Mouse (Mus musculus) MEL (cell line): ENCODE results near the gene Olfm2. TPM values are rescaled to one million over a fixed set of nuclear protein-coding genes. Genes with fewer than 3 reads are reported as not detected.

Source experiments
- DNase-seq: peaks from one replicate; pipeline ENCODE4 v3.0.0; 2011; ENCODE audit warnings: low read depth, low spot score
- H3K27ac ChIP-seq: 2 replicates; pipeline ENCODE4 v1.5.1; 2012; ENCODE audit warnings: low read depth, mild to moderate bottlenecking, control low read depth, low read length, moderate library complexity; ENCODE audit not compliant: control insufficient read depth
- H3K27me3 ChIP-seq, 2 experiments: fragments of 150-350 bp in 1 of 2; sonication (generic) in 1 of 2; 2 replicates each; pipeline ENCODE4 v1.6.1; 2012; ENCODE audit warnings: low read length in 2 of 2, mild to moderate bottlenecking in 2 of 2, improper control_type of control experiment in 1 of 2, moderate library complexity in 1 of 2; ENCODE audit not compliant: insufficient read depth in 2 of 2, control insufficient read depth in 1 of 2
- H3K36me3 ChIP-seq, 2 experiments: 2 replicates each; pipeline ENCODE4 v1.6.1; 2012 to 2014; ENCODE audit warnings: low read length in 2 of 2, improper control_type of control experiment in 1 of 2, inconsistent platforms in 1 of 2, mild to moderate bottlenecking in 1 of 2; ENCODE audit not compliant: insufficient read depth in 2 of 2, control insufficient read depth in 1 of 2
- H3K4me1 ChIP-seq, 2 experiments: fragments of 150-350 bp in 1 of 2; sonication (generic) in 1 of 2; 2 replicates each; pipeline ENCODE4 v1.6.1; 2012; ENCODE audit warnings: low read length in 2 of 2, improper control_type of control experiment in 1 of 2, mild to moderate bottlenecking in 1 of 2; ENCODE audit not compliant: insufficient read depth in 2 of 2, control insufficient read depth in 1 of 2
- H3K4me3 ChIP-seq, 2 experiments: fragments of 150-350 bp in 1 of 2; sonication (generic) in 1 of 2; 2 replicates each; pipeline ENCODE4 v1.5.1; 2012; ENCODE audit warnings: low read depth in 2 of 2, low read length in 2 of 2, mild to moderate bottlenecking in 2 of 2, moderate library complexity in 2 of 2, control low read depth in 1 of 2, improper control_type of control experiment in 1 of 2; ENCODE audit not compliant: control insufficient read depth in 1 of 2, insufficient read depth in 1 of 2
- H3K79me2 ChIP-seq: 2 replicates; pipeline ENCODE4 v1.6.1; 2012; ENCODE audit warnings: mild to moderate bottlenecking, low read length, moderate library complexity; ENCODE audit not compliant: control insufficient read depth, poor library complexity, insufficient read depth
- H3K9ac ChIP-seq: 2 replicates; pipeline ENCODE4 v1.6.1; 2012; ENCODE audit warnings: low read depth, mild to moderate bottlenecking, control low read depth, low read length, moderate library complexity; ENCODE audit not compliant: control insufficient read depth, poor library complexity, severe bottlenecking
- H3K9me3 ChIP-seq: fragments of 150-350 bp; sonication (generic); replicated peaks from 2 replicates; pipeline ENCODE4 v1.6.1; 2012; ENCODE audit warnings: mild to moderate bottlenecking, low read length, improper control_type of control experiment, moderate library complexity; ENCODE audit not compliant: insufficient read depth
- BHLHE40 ChIP-seq: IDR thresholded peaks from 2 replicates; pipeline ENCODE4 v1.6.1; 2012; ENCODE audit warnings: low read depth, mild to moderate bottlenecking, inconsistent platforms, low read length, improper control_type of control experiment, borderline replicate concordance
- CHD2 ChIP-seq: IDR thresholded peaks from 2 replicates; pipeline ENCODE4 v1.6.1; 2011; ENCODE audit warnings: low read length, improper control_type of control experiment
- CTCF ChIP-seq, 3 experiments: IDR thresholded peaks in 2 of 3; conservative IDR thresholded peaks in 1 of 3; 2 replicates each; pipeline ENCODE4 v1.5.1; 2011 to 2012; ENCODE audit warnings: low read length in 3 of 3, low read depth in 2 of 3, mild to moderate bottlenecking in 2 of 3, improper control_type of control experiment in 1 of 3, inconsistent platforms in 1 of 3, mixed read lengths in 1 of 3, moderate library complexity in 1 of 3; ENCODE audit not compliant: control insufficient read depth in 1 of 3, insufficient read depth in 1 of 3, poor library complexity in 1 of 3, severe bottlenecking in 1 of 3
- EP300 ChIP-seq, 2 experiments: IDR thresholded peaks; 2 replicates each; pipeline ENCODE4 v1.6.1; 2011; ENCODE audit warnings: improper control_type of control experiment in 2 of 2, low read length in 2 of 2, low read depth in 1 of 2, mild to moderate bottlenecking in 1 of 2
- ETS1 ChIP-seq: IDR thresholded peaks from 2 replicates; pipeline ENCODE4 v1.6.1; 2012; ENCODE audit warnings: low read depth, mild to moderate bottlenecking, inconsistent platforms, low read length, improper control_type of control experiment, moderate library complexity
- GATA1 ChIP-seq: IDR thresholded peaks from 2 replicates; pipeline ENCODE4 v1.6.1; 2011; ENCODE audit warnings: low read depth, low read length, improper control_type of control experiment
- JUND ChIP-seq: IDR thresholded peaks from 2 replicates; pipeline ENCODE4 v1.6.1; 2011; ENCODE audit warnings: low read depth, mild to moderate bottlenecking, improper control_type of control experiment, low read length
- KAT2A ChIP-seq: conservative IDR thresholded peaks from 2 replicates; pipeline ENCODE4 v1.6.1; 2012; ENCODE audit warnings: low read depth, low read length, improper control_type of control experiment, inconsistent platforms
- MAFK ChIP-seq: IDR thresholded peaks from 2 replicates; pipeline ENCODE4 v1.6.1; 2011; ENCODE audit warnings: low read depth, mild to moderate bottlenecking, low read length, improper control_type of control experiment, borderline replicate concordance
- MAZ ChIP-seq: IDR thresholded peaks from 2 replicates; pipeline ENCODE4 v1.6.1; 2012; ENCODE audit warnings: low read depth, mild to moderate bottlenecking, inconsistent platforms, low read length, improper control_type of control experiment
- MEF2A ChIP-seq: IDR thresholded peaks from 2 replicates; pipeline ENCODE4 v1.6.1; 2014; ENCODE audit warnings: low read depth, mild to moderate bottlenecking, inconsistent platforms, low read length, improper control_type of control experiment; ENCODE audit not compliant: poor library complexity, insufficient replicate concordance, severe bottlenecking; ENCODE audit errors: extremely low read depth
- NELFE ChIP-seq: IDR thresholded peaks from 2 replicates; pipeline ENCODE4 v1.6.1; 2011; ENCODE audit warnings: low read depth, low read length, improper control_type of control experiment
- POLR2A ChIP-seq, 2 experiments: IDR thresholded peaks; 2 replicates each; pipeline ENCODE4 v1.6.1; 2011 to 2012; ENCODE audit warnings: low read length in 2 of 2, mild to moderate bottlenecking in 2 of 2, control low read depth in 1 of 2, improper control_type of control experiment in 1 of 2, low read depth in 1 of 2, moderate library complexity in 1 of 2; ENCODE audit not compliant: control insufficient read depth in 1 of 2, insufficient read depth in 1 of 2, poor library complexity in 1 of 2
- POLR2AphosphoS5 ChIP-seq: IDR thresholded peaks from 2 replicates; pipeline ENCODE4 v1.6.1; 2012; ENCODE audit warnings: low read depth, borderline replicate concordance, mild to moderate bottlenecking, inconsistent platforms, low read length, moderate library complexity, mixed read lengths
- RAD21 ChIP-seq: IDR thresholded peaks from 2 replicates; pipeline ENCODE4 v1.6.1; 2011; ENCODE audit warnings: mild to moderate bottlenecking, low read depth, low read length, improper control_type of control experiment
- RCOR1 ChIP-seq: IDR thresholded peaks from 2 replicates; pipeline ENCODE4 v1.6.1; 2012; ENCODE audit warnings: low read depth, mild to moderate bottlenecking, inconsistent platforms, low read length, improper control_type of control experiment
- SIN3A ChIP-seq: IDR thresholded peaks from 2 replicates; pipeline ENCODE4 v1.6.1; 2012; ENCODE audit warnings: low read length, improper control_type of control experiment, inconsistent platforms
- SMC3 ChIP-seq: IDR thresholded peaks from 2 replicates; pipeline ENCODE4 v1.6.1; 2011; ENCODE audit warnings: low read depth, low read length, improper control_type of control experiment
- TAL1 ChIP-seq: IDR thresholded peaks from 2 replicates; pipeline ENCODE4 v1.6.1; 2012; ENCODE audit warnings: mild to moderate bottlenecking, inconsistent platforms, low read length, moderate library complexity, mixed read lengths
- TBP ChIP-seq: IDR thresholded peaks from 2 replicates; pipeline ENCODE4 v1.8.0; 2011; ENCODE audit warnings: low read depth, low read length, improper control_type of control experiment
- TCF12 ChIP-seq: IDR thresholded peaks from 2 replicates; pipeline ENCODE4 v1.6.1; 2014; ENCODE audit warnings: low read depth, mild to moderate bottlenecking, inconsistent platforms, low read length, improper control_type of control experiment, moderate library complexity
- ZC3H11A ChIP-seq: IDR thresholded peaks from 2 replicates; pipeline ENCODE4 v1.6.1; 2012; ENCODE audit warnings: low read depth, mild to moderate bottlenecking, inconsistent platforms, low read length, improper control_type of control experiment
- ZMIZ1 ChIP-seq: IDR thresholded peaks from 2 replicates; pipeline ENCODE4 v1.6.1; 2012; ENCODE audit warnings: low read depth, mild to moderate bottlenecking, inconsistent platforms, low read length, improper control_type of control experiment, moderate library complexity
- ZNF384 ChIP-seq: IDR thresholded peaks from 2 replicates; pipeline ENCODE4 v1.6.1; 2012; ENCODE audit warnings: low read depth, mild to moderate bottlenecking, inconsistent platforms, low read length, improper control_type of control experiment
- polyA plus RNA-seq, 2 experiments: library from polyadenylated mRNA; stranded (reverse) in 1 of 2; unstranded in 1 of 2; fragments of >175 nt in 1 of 2; fragments of >200 nt in 1 of 2; gene quantifications; 2 replicates each; pipeline versions ENCODE4 v1.2.1 to v1.2.4; 2012; ENCODE audit warnings: low replicate concordance in 2 of 2, low read depth in 1 of 2; ENCODE audit not compliant: insufficient read length in 2 of 2, insufficient read depth in 1 of 2, missing spikeins in 1 of 2
- total RNA-seq: library from RNA; depleted of rRNA; stranded (reverse); fragments of 300-350 nt; gene quantifications from 2 replicates; pipeline ENCODE4 v1.2.3, GENCODE M21; 2012

Olfm2 gene
- total and polyA plus RNA-seq, 3 experiments, result 0.54 to 1.9 TPM; not detected in 1

DNA sequence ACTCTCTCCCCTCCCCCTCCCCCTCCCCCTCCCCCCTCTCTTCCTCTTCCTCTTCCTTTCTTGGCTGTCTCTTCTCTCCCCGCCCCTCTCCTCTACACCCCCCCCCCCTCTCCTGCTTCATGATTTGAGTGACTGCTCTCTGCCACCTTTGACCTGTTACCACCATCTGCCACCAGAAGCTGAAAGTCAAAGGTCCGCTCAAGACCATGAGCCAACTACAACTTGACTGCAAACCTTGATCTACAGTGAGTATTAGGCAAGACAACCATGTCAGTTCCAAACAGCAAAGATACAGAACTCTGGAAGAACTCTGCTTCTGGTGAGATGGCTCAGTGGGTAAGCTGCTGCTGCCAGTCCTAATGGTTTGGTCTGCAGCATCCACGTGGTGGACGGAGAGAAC, 43.5 kb upstream of the Olfm2 start:
- no peak overlapping the region for H3K4me3 ChIP-seq
- H3K4me1 ChIP-seq, result peaks cover 5 to 12% of the 10 kb centered on the region in 2 experiments
- no peak overlapping the region for H3K9ac ChIP-seq
- no peak overlapping the region for H3K27ac ChIP-seq
- no peak for DNase-seq
- H3K27me3 ChIP-seq, result no peaks in the 10 kb centered on the region
- TF ChIP-seq EP300 (IDR thresholded peaks at IDR 0.05; ENCODE audit: low read depth in 1 of 2, low read length in 2 of 2) (no peak), MEF2A (no peak), NELFE (no peak), GATA1 (no peak), BHLHE40 (no peak), RCOR1 (no peak)
- no peaks in the 10 kb centered on the region for H3K79me2 ChIP-seq
- peaks cover 0 to 7% of the 10 kb centered on the region in 2 experiments; a peak in 2 of 4 replicates for H3K36me3 ChIP-seq
- H3K9me3 ChIP-seq, result no peaks in the 10 kb centered on the region

DNA sequence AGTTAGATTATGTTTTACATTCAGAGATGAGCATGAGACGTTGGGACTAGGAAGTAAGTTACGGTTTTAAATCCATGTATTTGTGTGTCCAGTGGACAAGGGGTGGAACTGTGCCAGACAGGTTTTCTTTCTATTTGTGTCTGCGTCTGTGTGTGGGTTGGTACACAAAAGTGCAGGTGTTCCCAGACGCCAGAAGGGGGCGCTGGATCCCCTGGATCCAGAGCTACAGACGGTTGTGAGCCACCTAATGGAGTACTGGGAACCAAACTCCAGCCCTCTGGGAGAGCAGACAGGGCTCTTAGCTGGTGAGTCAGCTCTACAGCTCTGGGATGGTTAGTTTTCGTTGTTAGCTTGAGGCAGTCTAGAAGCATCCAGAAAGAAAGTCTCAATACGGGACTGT, 41.8 kb upstream of the Olfm2 start:
- no peak overlapping the region for H3K4me3 ChIP-seq
- peak; percentile 50 for DNase-seq
- H3K79me2 ChIP-seq, result no peaks in the 10 kb centered on the region
- H3K27me3 ChIP-seq, result no peaks in the 10 kb centered on the region
- H3K4me1 ChIP-seq, result no peaks in the 10 kb centered on the region
- H3K9ac ChIP-seq, result no peak overlapping the region
- no peaks in the 10 kb centered on the region for H3K36me3 ChIP-seq
- no peaks in the 10 kb centered on the region for H3K9me3 ChIP-seq
- H3K27ac ChIP-seq, result no peak overlapping the region
- TF ChIP-seq CTCF (IDR thresholded peaks at IDR 0.05 in 2 of 3, conservative IDR thresholded peaks at IDR 0.05 in 1 of 3; ENCODE audit: control insufficient read depth in 1 of 3, insufficient read depth in 1 of 3, low read depth in 2 of 3, low read length in 3 of 3, poor library complexity in 1 of 3, severe bottlenecking in 1 of 3), result peak; percentile 66 to 75 (median 71); a peak in 5 of 6 replicates
- peak; percentile 28 for TF ChIP-seq RAD21
- peak; percentile 28; the same call in 1 of the 2 replicates for TF ChIP-seq SMC3
- peak; percentile 25; the same call in 1 of the 2 replicates for TF ChIP-seq ZC3H11A
- TF ChIP-seq MAFK, result no peak
- no peak for TF ChIP-seq TAL1
- TF ChIP-seq POLR2A (IDR thresholded peaks at IDR 0.05; ENCODE audit: control insufficient read depth in 1 of 2, insufficient read depth in 1 of 2, low read depth in 1 of 2, low read length in 2 of 2, poor library complexity in 1 of 2), result no peak

DNA sequence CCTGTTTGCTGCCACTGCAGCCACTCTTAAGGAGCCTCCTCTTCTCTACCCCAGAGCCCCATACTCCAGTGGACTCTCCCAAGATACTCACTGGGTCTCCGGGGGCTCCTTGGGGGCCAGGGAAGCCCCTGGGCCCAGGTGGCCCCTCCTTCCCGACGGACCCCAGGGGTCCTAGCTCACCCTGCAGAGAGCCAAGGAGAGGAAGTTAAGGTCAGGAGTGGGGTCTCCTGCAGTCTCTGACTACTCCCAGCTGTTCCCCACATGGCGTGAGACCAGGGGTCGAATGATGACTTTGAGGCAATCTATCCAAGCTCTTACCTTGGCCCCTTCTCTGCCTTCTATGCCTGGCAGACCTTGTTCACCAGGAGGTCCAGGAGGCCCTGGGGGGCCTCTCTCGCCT, 38.9 kb upstream of the Olfm2 start:
- Histone ChIP-seq H3K27me3 (no peaks in the 10 kb centered on the region), H3K4me1 (no peaks in the 10 kb centered on the region), H3K9ac (no peak overlapping the region)
- TF ChIP-seq ZNF384 (no peak), POLR2AphosphoS5 (no peak), RCOR1 (no peak), GATA1 (no peak), JUND (no peak), MAZ (no peak), SIN3A (no peak), TBP (no peak), POLR2A (IDR thresholded peaks at IDR 0.05; ENCODE audit: control insufficient read depth in 1 of 2, insufficient read depth in 1 of 2, low read depth in 1 of 2, low read length in 2 of 2, poor library complexity in 1 of 2) (no peak), TCF12 (no peak), KAT2A (no peak), EP300 (IDR thresholded peaks at IDR 0.05; ENCODE audit: low read depth in 1 of 2, low read length in 2 of 2) (no peak), CTCF (IDR thresholded peaks at IDR 0.05 in 2 of 3, conservative IDR thresholded peaks at IDR 0.05 in 1 of 3; ENCODE audit: control insufficient read depth in 1 of 3, insufficient read depth in 1 of 3, low read depth in 2 of 3, low read length in 3 of 3, poor library complexity in 1 of 3, severe bottlenecking in 1 of 3) (no peak), ZMIZ1 (no peak), MAFK (no peak), ZC3H11A (no peak), ETS1 (no peak), CHD2 (no peak)
- TF ChIP-seq, all 39 proteins: peak for 0
- H3K9me3 ChIP-seq, result no peaks in the 10 kb centered on the region
- no peak overlapping the region for H3K4me3 ChIP-seq
- H3K36me3 ChIP-seq, result no peaks in the 10 kb centered on the region
- no peak for DNase-seq
- H3K79me2 ChIP-seq, result no peaks in the 10 kb centered on the region
- H3K27ac ChIP-seq, result no peak overlapping the region
